Mouse (Mus musculus) liver, adult 2 months (tissue): ENCODE data around the gene Agap1.

Source experiments
- CTCF ChIP-seq: fragments of 200-500 bp; IDR thresholded peaks from 2 replicates; pipeline ENCODE4 v1.5.1; 2011; ENCODE audit warnings: low read depth, low read length, control low read depth
- POLR2A ChIP-seq: fragments of 200-500 bp; IDR thresholded peaks from 2 replicates; pipeline ENCODE4 v1.6.1; 2011; ENCODE audit warnings: low read length, control low read depth; ENCODE audit not compliant: insufficient read depth; ENCODE audit errors: extremely low read depth

DNA sequence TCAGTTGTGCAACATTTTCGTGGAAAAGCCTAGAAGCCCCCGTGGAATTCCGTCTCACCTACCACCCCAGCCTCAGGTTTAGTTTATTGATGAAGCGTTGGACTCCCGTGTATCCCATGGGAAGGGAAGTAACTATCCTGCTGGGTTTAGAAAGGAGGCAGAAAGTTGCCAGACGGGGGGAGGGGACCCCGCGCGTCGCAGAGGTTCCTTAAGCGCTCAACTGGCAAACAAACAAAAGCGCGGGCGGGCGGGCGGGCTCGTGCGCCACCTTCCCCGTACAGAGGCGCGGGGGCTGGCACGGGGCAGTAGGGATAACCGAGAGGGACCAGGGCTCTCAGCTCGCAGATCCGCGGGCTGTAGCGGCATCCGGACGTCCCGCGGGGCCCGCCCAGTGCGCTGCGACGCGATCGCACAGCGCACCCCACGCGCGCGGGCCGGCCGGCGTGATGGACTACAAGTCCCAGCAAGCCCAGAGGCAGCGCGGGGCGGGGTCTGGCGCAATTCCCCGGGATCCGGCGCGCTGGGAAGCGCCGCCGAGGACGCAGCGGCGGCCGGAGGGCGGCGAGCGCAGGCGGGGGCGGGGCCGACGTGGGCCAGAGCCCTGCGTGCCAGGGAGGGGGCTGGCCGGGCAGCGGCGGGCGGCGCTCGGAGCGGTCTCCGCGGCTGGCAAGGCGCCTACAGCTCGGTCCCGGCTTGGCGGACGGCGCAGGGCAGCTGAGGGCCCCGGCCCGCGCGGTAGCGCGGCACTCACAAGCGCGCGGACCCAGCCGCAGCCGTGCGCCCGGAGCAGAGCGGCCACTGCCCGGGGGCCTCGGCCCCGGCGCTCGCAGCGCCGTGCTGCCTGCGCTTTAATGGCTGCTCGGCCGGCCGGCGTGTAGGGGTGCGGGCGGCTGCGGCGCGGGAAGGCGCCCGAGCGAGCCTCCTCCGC, at the start of gene Agap1:
- TF ChIP-seq CTCF = no peak
- 0 out of 2 replicates have a peak, but pooled peaks have one; percentile 34 for TF ChIP-seq POLR2A
